Mouse (Mus musculus): ENCODE measurements around the gene Cap2.

Gene Cap2

GRCm38 (mm10) chr13:46525295-46526255, 23.9 kb downstream of the Cap2 start:
- DNase-seq (ENCODE audit: low read depth, low spot score), result no peak

- no peak for DNase-seq (ENCODE audit: low read depth, low spot score)
Measured at GRCm38 (mm10) chr13:46526645-46527044, 25.0 kb downstream of the Cap2 start.

- DNase-seq (ENCODE audit: low read depth, low spot score), result no peak
Measured at GRCm38 (mm10) chr13:46527340-46527739, 25.7 kb downstream of the Cap2 start.

DNA sequence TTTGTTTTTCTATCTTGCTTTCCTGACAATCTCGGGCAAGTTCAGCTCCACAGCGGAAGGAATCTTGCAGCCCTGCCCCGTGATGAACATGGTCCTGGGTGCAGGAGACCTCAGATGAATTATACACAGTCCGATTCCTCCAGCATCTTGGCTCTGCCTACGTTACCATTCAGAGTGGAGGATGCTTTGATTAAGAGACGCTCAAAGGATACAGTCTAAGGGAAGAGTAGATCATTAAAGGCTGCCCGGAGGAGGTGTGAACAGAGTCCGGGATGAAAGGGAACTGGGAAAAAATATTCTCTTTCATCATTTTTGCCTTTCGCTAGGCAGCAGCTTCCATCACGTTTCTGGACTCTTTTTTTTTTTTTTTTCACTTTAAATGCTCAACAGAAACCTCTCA, 27.4 kb downstream of the Cap2 start:
- DNase-seq (ENCODE audit: low read depth, low spot score), result no peak

- no peak for DNase-seq (ENCODE audit: low read depth, low spot score)
Measured at GRCm38 (mm10) chr13:46530546-46530945, 28.9 kb downstream of the Cap2 start.

DNA sequence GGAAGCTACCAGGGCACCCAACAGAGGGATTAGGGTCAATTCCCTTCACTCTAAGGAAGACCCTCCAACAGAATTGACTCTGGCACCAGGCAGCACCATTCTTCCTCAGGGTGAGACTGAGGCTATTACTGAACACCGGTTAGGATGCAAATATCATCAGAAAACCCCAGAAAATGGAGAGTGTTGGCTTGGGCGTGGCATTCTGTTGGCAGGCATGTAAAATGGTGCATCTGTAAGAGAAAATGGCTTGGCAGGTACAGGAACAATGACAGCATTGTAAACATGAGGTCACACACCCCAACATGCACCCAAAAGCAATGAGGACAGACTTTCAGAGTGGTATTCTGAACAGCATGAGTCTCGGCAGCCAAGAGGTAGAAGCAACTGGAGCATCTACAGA, 30.0 kb downstream of the Cap2 start:
- DNase-seq (ENCODE audit: low read depth, low spot score), result no peak

- DNase-seq (ENCODE audit: low read depth, low spot score), result no peak
Measured at GRCm38 (mm10) chr13:46532276-46532675, 30.6 kb downstream of the Cap2 start.

DNA sequence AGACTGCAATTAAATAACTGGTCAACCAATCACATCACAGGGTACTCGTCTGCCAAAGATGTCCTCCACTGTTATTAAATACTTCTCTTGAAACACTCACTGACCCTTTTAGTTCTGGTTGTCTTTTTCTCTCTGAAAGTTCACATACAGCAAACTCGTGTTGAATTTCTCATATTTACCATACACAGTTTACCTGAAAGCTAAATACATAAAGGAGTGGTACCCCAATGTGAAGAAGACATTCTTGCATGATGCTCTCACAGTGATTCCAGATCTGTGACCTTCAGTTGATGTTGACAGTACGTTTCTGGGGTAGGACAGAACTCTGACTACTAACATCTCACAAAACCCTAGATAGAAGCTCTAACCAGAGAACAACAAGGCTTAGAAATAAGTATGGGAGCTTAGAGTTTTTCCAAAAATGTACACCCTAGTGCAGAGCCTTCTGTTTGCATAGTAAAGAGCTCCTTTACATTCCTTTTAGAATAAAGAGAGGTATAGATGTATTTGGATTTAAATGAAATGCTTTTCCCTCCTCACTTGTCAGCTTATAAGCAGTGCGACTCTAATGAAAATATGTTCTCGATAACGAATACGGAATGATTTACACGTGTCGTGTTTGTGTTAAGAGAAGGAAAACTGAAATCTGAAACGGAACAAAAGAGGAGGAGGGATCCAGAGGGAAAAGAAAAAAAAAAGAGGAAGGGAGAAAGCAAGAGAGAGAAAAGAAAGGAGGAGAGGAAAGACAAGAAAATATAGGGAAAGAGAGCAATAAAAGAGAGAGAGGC, 31.9 kb downstream of the Cap2 start:
- DNase-seq (ENCODE audit: low read depth, low spot score), result no peak

GRCm38 (mm10) chr13:46534171-46534968, 32.7 kb downstream of the Cap2 start:
- no peak for DNase-seq (ENCODE audit: low read depth, low spot score)

GRCm38 (mm10) chr13:46534969-46535785, 33.5 kb downstream of the Cap2 start:
- no peak for DNase-seq (ENCODE audit: low read depth, low spot score)

DNA sequence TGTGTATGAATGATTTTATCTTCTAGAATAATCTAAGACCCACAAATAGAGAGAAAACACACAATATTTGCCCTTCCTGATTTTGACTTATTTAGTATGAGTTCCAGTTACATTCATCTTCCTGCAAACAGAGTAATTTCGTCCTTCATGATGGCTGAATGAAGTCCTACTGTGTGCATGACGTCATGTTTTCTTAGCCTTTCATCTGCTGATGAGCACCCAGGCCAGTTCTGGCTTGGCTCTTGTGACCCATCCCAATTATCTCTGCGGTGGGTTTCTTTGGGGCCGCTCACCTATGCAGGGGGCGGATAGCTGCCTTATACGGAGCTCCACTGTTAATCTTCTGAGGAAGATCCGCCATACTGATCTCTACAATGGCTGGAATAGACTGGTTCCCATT, 37.6 kb downstream of the Cap2 start:
- no peak for DNase-seq (ENCODE audit: low read depth, low spot score)

DNA sequence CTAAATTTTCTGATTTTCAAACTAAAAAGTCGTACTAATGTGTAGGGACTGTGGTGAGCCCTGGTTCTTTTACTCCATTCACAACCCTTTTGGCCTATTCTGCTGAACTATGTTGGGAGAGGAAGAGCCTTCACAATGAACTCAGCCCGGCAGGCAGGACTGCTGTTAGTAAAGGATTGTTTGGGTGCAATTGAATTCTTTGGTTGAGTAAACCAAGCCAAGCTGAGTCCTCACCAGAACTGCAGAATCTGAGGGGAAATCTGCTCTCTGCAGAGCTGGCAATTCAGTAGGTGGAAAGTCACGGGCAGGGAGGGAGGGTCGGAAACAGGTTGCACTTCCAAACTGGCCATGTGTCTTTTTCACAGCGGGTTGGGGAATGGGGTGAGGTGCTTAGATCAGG, 39.3 kb downstream of the Cap2 start:
- DNase-seq (ENCODE audit: low read depth, low spot score), result no peak

DNA sequence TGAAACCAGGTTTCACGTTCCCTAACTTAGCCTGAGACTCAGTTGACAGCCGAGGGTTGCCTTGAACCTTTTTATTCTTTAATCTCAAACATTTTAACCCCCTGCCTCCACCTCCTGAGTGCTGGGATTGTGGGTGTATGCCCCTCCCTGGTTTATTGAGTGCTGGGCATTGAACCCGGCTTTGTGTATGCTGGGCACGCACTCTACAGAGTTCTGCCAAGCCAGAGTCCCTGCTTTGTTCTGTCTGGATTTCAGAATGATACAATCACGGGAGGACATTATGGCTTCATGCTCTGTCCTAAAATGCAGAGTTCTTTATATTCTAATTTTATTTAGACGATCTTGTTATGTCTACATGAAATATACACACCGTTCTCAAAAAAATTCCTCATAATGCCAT, 41.1 kb downstream of the Cap2 start:
- no peak for DNase-seq (ENCODE audit: low read depth, low spot score)

DNA sequence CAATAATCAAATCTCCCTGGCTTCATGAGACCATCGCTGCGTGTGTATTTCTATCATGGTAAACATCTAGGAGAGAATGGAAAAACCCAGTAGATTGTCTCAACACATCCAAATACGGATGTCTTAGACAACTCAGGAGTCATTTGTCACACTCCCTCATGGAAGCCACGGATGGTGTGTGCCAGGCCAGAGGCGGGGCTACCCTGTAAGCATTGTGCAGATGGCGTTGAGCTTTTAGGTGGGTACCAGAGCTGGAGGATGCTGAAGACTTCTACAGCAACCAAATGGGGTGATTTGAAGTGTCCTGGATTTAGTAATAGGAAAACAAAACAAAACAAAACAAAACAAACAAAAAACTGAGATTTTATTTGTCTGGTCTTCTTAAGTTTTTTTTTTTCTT, 43.0 kb downstream of the Cap2 start:
- no peak for DNase-seq (ENCODE audit: low read depth, low spot score)

DNA sequence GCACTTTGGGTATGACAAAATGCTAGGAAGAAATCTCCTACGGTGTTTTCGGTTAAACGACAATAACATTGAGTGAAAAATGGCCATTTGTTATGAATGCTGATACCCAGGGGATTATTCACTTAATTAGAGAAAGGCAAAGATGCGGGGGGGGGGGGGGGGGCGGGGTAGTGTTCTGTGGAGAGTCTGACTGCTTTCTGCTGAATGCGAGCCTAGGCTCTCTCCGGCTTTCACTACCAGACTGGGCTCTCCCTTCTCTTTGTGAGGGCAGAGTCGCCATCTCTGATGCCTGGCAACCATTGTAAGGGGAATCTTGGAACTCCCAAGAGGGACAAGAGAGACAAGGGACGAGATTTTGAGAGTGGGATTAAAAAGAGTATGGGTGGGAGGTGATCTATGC, 43.4 kb downstream of the Cap2 start:
- no peak for DNase-seq (ENCODE audit: low read depth, low spot score)

DNA sequence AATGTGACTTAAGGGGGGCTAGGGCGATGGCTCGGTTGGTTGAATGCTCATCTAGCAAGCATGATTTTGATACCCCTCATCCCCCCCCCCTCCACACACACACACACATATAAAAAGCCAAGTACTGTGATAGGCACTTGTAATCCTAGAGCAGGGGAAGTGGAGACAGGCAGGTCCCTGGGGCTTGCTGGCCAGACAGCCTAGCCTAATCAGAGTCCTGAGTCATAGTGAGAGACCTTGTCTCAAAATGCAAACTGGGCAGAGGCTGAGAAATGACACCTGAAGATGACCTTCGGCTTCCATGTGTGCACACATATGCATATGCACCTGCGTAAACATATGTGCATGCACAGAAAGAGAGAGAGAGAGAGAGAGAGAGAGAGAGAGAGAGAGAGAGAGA, 45.2 kb downstream of the Cap2 start:
- DNase-seq (ENCODE audit: low read depth, low spot score), result no peak

- DNase-seq (ENCODE audit: low read depth, low spot score), result no peak
Measured at GRCm38 (mm10) chr13:46547253-46547652, 45.6 kb downstream of the Cap2 start.

DNA sequence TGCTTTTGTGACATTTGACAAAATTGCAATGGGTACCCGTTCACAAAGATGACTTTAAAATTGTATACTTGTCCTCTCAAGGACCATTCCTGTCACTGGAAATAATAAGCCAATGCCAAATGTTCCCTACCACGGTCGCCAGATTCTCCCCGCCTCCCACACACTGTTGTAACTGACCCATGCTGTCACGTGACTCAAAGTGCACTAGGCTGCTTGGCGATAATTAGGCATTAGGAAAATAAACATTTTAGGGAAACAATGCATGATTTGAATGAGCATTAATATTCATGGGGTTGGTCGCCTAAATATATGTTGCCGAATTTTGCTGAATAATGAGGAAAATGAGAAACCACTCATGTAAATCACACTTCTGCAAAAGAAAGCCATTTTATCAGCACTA, 46.5 kb downstream of the Cap2 start:
- no peak for DNase-seq (ENCODE audit: low read depth, low spot score)

DNA sequence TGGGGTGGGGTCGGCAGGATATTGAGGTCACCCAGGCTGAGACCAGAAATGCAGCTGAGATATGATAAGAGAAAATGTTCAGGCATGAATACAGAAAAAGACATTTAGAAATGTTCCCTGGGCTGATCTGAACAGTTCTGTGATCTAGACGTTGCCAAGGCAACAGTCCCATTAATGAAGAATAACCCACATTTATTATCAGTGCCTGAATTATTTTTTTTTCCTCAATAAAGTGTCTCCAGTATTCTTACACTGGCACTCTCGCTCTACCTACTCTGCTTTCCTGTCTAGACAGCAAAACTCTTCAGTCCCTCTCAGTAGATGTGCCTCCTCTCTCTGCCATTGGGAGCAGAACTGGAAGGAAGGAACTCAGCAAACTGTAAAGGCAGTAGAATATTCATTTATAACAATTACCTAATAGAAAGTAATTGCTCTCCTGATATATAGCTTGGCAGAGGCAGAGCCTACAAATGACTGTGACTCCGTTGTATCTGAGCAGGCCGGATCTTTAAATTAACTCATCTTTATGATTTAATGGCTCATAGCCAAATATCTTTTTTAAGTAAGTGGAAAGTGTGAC, 47.0 kb downstream of the Cap2 start:
- DNase-seq (ENCODE audit: low read depth, low spot score), result no peak

DNA sequence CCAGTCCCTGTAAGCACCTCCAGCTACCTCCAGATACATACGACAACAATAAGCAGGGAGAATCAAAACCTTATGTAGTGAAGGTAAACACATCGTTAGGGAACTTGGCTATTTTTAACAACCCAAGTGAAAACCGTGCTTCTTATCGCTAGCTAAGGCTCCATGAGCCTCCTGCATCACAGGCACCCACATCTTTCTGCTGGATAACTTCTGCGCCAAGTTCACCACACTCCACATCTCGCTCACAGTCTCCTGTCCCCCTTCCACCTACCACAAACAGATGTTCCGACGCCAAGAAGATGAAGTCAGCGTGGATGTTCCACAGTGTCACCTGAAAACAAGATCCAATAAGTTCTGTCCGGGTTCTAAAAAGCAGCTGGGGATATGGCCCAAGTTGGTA, 49.0 kb downstream of the Cap2 start:
- no peak for DNase-seq (ENCODE audit: low read depth, low spot score)

- no peak for DNase-seq (ENCODE audit: low read depth, low spot score)
Measured at GRCm38 (mm10) chr13:46554736-46555135, 53.1 kb downstream of the Cap2 start.
